Mouse (Mus musculus) heart, embryonic 14.5 days (tissue): Measurements from ENCODE around the gene Aco2. TPM values are rescaled to one million over a fixed set of nuclear protein-coding genes. Genes with fewer than 3 reads are reported as not detected.

Source experiments
- ATAC-seq: fragments of 200-750 bp; cut with Nextera tagmentation; 2 replicates; pipeline ENCODE4 v1.8.0; 2017; ENCODE audit warnings: low read depth, moderate TSS enrichment; ENCODE audit not compliant: insufficient number of reproducible peaks, insufficient read depth, low FRiP score
- H3K27ac ChIP-seq, 2 experiments: fragments of 200-500 bp in 1 of 2; fragments of 300-500 bp in 1 of 2; sonication (generic) in 1 of 2; replicated peaks in 1 of 2; 2 replicates each; pipeline ENCODE4 v1.5.1; 2012 to 2014; ENCODE audit warnings: low read depth in 2 of 2, low read length in 2 of 2, control low read depth in 1 of 2, mild to moderate bottlenecking in 1 of 2, mixed read lengths in 1 of 2; ENCODE audit not compliant: control insufficient read depth in 1 of 2, insufficient read depth in 1 of 2
- H3K27me3 ChIP-seq: fragments of 300-500 bp; sonication (generic); 2 replicates; pipeline ENCODE4 v1.6.1; 2014; ENCODE audit warnings: mild to moderate bottlenecking, low read length, control low read depth; ENCODE audit not compliant: control insufficient read depth, insufficient read depth
- H3K36me3 ChIP-seq: fragments of 300-500 bp; sonication (generic); 2 replicates; pipeline ENCODE4 v1.6.1; 2014; ENCODE audit warnings: mild to moderate bottlenecking, control low read depth, low read length, mixed read lengths; ENCODE audit not compliant: control insufficient read depth, insufficient read depth
- H3K4me1 ChIP-seq, 2 experiments: fragments of 200-500 bp in 1 of 2; fragments of 300-500 bp in 1 of 2; sonication (generic) in 1 of 2; 2 replicates each; pipeline ENCODE4 v1.6.1; 2012 to 2014; ENCODE audit warnings: low read length in 2 of 2, control low read depth in 1 of 2, mixed read lengths in 1 of 2; ENCODE audit not compliant: control insufficient read depth in 2 of 2, insufficient read depth in 2 of 2
- H3K4me2 ChIP-seq: fragments of 300-500 bp; sonication (generic); 2 replicates; pipeline ENCODE4 v1.6.1; 2014; ENCODE audit warnings: mild to moderate bottlenecking, low read length
- H3K4me3 ChIP-seq, 2 experiments: fragments of 200-500 bp in 1 of 2; fragments of 300-500 bp in 1 of 2; sonication (generic) in 1 of 2; 2 replicates each; pipeline ENCODE4 v1.5.1; 2012 to 2014; ENCODE audit warnings: low read length in 2 of 2, mild to moderate bottlenecking in 2 of 2, control low read depth in 1 of 2, low read depth in 1 of 2, moderate library complexity in 1 of 2; ENCODE audit not compliant: control insufficient read depth in 1 of 2, insufficient read depth in 1 of 2
- H3K9ac ChIP-seq: fragments of 300-500 bp; sonication (generic); 2 replicates; pipeline ENCODE4 v1.6.1; 2014; ENCODE audit warnings: mild to moderate bottlenecking, low read length
- H3K9me3 ChIP-seq: fragments of 300-500 bp; sonication (generic); 2 replicates; pipeline ENCODE4 v1.6.1; 2016; ENCODE audit warnings: low read length, control low read depth; ENCODE audit not compliant: control insufficient read depth
- WGBS: fragments of 180-500 bp; shearing (Covaris S2); extraction: QIAGEN DNeasy Blood & Tissue Kit; methylation state at CpG from one replicate; pipeline ENCODE4 v1.1.7; 2014; 5-methylcytosine and 5-hydroxymethylcytosine counted together
- polyA plus RNA-seq: library from polyadenylated mRNA; unstranded; fragments of >200 nt; fragmentation: Nextera tagmentation; extraction: Ambion mirVana; gene quantifications from 2 replicates; pipeline ENCODE4 v1.2.1, GENCODE M21; 2014

Aco2 gene
- polyA plus RNA-seq, 1 experiment from 2014 or later: 571 TPM

DNA sequence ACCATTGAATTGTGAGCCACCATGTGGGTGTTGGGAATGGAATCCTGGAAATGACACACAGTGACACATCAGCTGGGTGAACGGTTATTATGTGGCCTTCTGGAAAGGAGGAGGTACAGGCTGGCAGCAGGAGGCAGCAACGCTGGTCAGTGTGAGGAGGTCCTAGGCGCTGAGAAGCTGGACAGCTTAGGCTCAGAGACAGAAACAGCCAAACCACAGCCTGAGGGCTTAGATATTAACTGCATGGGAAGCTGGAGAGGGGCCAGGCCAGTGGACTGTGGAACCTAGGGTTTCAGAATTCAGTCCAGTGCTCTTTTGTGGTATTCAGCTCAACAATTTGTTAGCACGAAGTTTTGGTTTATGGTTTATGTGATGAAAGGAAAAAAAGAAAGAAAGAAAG is 55.6 kb downstream of the Aco2 start:
- no peak overlapping the region for H3K4me2 ChIP-seq
- peaks cover 10 to 13% of the 10 kb centered on the region in 2 experiments; a peak in 3 of 4 replicates for H3K4me1 ChIP-seq
- no peak overlapping the region for H3K27ac ChIP-seq
- H3K9ac ChIP-seq: no peak overlapping the region
- H3K9me3 ChIP-seq: no peaks in the 10 kb centered on the region
- H3K36me3 ChIP-seq: no peaks in the 10 kb centered on the region
- no peaks in the 10 kb centered on the region for H3K27me3 ChIP-seq
- H3K4me3 ChIP-seq: no peak overlapping the region
- no peak for ATAC-seq
- 54% methylated on average over 4 of the region's 4 CpGs for WGBS

GRCm38 (mm10) chr15:81928277-81928676 is 56.2 kb downstream of the Aco2 start:
- Histone ChIP-seq H3K4me1 (peaks cover 10 to 13% of the 10 kb centered on the region in 2 experiments; a peak in 3 of 4 replicates), H3K27ac (0 out of 4 replicates have a peak overlapping the region, but pooled peaks of 1 of the 2 experiments have one; percentile 6), H3K36me3 (no peaks in the 10 kb centered on the region), H3K9ac (no peak overlapping the region), H3K27me3 (no peaks in the 10 kb centered on the region), H3K9me3 (no peaks in the 10 kb centered on the region), H3K4me2 (no peak overlapping the region), H3K4me3 (no peak overlapping the region)
- ATAC-seq: no peak
- 66% methylated on average over 11 of the region's 11 CpGs for WGBS

DNA sequence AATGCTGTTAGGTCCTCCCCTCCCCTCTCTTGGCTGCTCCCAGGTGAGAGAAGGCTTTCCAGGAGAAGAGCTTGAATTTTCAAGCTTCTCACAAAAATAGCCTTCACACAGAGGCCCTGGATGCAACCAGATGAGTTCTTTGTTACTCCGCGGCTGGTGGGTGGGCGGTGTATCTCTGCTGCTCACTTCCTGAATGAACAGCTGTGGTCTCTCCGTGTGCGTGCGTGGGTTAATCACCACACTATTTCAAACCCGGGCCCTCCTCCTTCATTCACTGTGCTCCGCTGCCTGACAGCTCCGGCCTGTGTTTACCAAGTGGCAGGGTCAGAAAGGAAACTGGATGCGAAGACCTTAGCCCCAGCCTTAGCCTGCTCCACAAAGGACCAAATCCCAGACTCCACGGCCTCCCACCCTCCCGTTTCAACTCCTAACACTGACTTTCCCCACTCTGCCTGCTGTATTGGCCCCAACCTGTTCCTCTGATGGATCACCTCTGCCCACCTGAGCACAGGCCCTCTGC is 60.9 kb downstream of the Aco2 start:
- Histone ChIP-seq H3K4me1 (peaks cover 11 to 13% of the 10 kb centered on the region in 2 experiments; a peak in 3 of 4 replicates), H3K36me3 (no peaks in the 10 kb centered on the region), H3K27me3 (no peaks in the 10 kb centered on the region; the same call in 1 of the 2 replicates), H3K4me3 (no peak overlapping the region), H3K9me3 (no peaks in the 10 kb centered on the region), H3K4me2 (no peak overlapping the region), H3K9ac (no peak overlapping the region), H3K27ac (no peak overlapping the region)
- 35% methylated on average over 12 of the region's 12 CpGs for WGBS
- no peak for ATAC-seq

DNA sequence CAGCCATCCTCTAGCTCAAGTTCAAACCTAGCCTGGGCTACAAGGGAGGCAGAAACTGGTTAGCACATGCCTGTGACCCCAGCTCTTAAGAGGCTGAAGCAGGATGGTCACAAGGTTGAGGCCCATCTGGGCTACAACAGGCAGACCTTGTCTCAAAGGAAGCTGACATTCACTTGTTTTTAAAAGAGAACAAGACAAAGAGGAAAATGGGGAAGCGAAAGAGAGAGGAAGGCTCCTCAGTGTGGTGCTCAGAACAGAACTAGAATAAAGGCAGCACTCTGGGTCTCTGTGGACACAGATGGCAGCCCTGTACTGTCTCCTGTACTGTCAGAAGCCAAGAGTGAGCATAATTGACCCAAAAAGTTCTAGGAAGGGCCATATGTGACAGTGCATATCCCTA is 61.9 kb downstream of the Aco2 start:
- Histone ChIP-seq H3K27me3 (no peaks in the 10 kb centered on the region; the same call in 1 of the 2 replicates), H3K9me3 (no peaks in the 10 kb centered on the region), H3K9ac (no peak overlapping the region), H3K27ac (no peak overlapping the region), H3K4me2 (no peak overlapping the region), H3K36me3 (no peaks in the 10 kb centered on the region), H3K4me3 (no peak overlapping the region), H3K4me1 (peaks cover 11 to 13% of the 10 kb centered on the region in 2 experiments; a peak in 3 of 4 replicates)
- ATAC-seq: no peak
- 83% methylated on average over 1 of the region's 1 CpGs for WGBS

GRCm38 (mm10) chr15:81935869-81936637 is 63.9 kb downstream of the Aco2 start:
- H3K9me3 ChIP-seq: no peaks in the 10 kb centered on the region
- no peaks in the 10 kb centered on the region; the same call in 1 of the 2 replicates for H3K27me3 ChIP-seq
- H3K27ac ChIP-seq: peak overlapping the region in 1 of 2 experiments; percentile 19; a peak in 1 of 4 replicates
- no peak for ATAC-seq
- 43% methylated on average over 7 of the region's 7 CpGs for WGBS
- H3K36me3 ChIP-seq: no peaks in the 10 kb centered on the region
- H3K4me3 ChIP-seq: peak overlapping the region; percentile 42 to 51
- H3K9ac ChIP-seq: peak overlapping the region; percentile 65; the same call in 1 of the 2 replicates
- peaks cover 11 to 13% of the 10 kb centered on the region in 2 experiments; a peak in 3 of 4 replicates for H3K4me1 ChIP-seq
- H3K4me2 ChIP-seq: peak overlapping the region; percentile 70

- WGBS: 0% methylated on average over 12 of the region's 12 CpGs
- H3K4me1 ChIP-seq: peaks cover 11 to 13% of the 10 kb centered on the region in 2 experiments; a peak in 3 of 4 replicates
- H3K27ac ChIP-seq: peak within 1 kb of the TSS in 1 of 2 experiments; percentile 44; a peak in 2 of 4 replicates
- H3K4me2 ChIP-seq: peak within 1 kb of the TSS; percentile 70
- H3K9me3 ChIP-seq: no peaks in the 10 kb centered on the region
- no peak for ATAC-seq
- no peaks in the 10 kb centered on the region; the same call in 1 of the 2 replicates for H3K27me3 ChIP-seq
- no peaks in the 10 kb centered on the region for H3K36me3 ChIP-seq
- H3K4me3 ChIP-seq: peak within 1 kb of the TSS; percentile 42 to 51
- peak within 1 kb of the TSS; percentile 65 for H3K9ac ChIP-seq
Measured at GRCm38 (mm10) chr15:81936679-81937078, 64.6 kb downstream of the Aco2 start, which contains the start of gene Csdc2. Gene Csdc2, plus strand, starts transcription at chr15:81936759.

- Histone ChIP-seq H3K27me3 (no peaks in the 10 kb centered on the region; the same call in 1 of the 2 replicates), H3K27ac (peak overlapping the region in 1 of 2 experiments; percentile 44; a peak in 2 of 4 replicates), H3K4me2 (peak overlapping the region; percentile 70), H3K4me3 (peak overlapping the region; percentile 42 to 51), H3K4me1 (peaks cover 11 to 13% of the 10 kb centered on the region in 2 experiments; a peak in 3 of 4 replicates), H3K36me3 (no peaks in the 10 kb centered on the region), H3K9ac (peak overlapping the region; percentile 65), H3K9me3 (no peaks in the 10 kb centered on the region)
- WGBS: 13% methylated on average over 19 of the region's 19 CpGs
- ATAC-seq: 0 out of 2 replicates have a peak, but pooled peaks have one; percentile 18
Measured at GRCm38 (mm10) chr15:81937098-81937972, 65.2 kb downstream of the Aco2 start.
